Mouse (Mus musculus): Measurements from ENCODE around the gene Abcc4.

GRCm38 (mm10) chr14:118514280-118515031 is 191.6 kb downstream of the Abcc4 start:
- TF ChIP-seq CTCF (IDR thresholded peaks at IDR 0.05; ENCODE audit: control insufficient read depth, insufficient read depth, insufficient replicate concordance, low read depth, low read length) = no peak
- no peak for TF ChIP-seq POLR2A (IDR thresholded peaks at IDR 0.05; ENCODE audit: control insufficient read depth, low read depth, low read length)

Data from testis, adult 2 months (tissue).